Mouse (Mus musculus) cortical plate, adult 2 months (tissue): Measurements from ENCODE around the gene Asb17. TPM values are rescaled to one million over a fixed set of nuclear protein-coding genes. Genes with fewer than 3 reads are reported as not detected.

Experiments
- H3K27ac ChIP-seq: fragments of 200-500 bp; 2 replicates; pipeline ENCODE4 v1.5.1; 2012; ENCODE audit warnings: low read length, control low read depth, inconsistent platforms; ENCODE audit not compliant: insufficient read depth
- H3K4me1 ChIP-seq: fragments of 200-500 bp; 2 replicates; pipeline ENCODE4 v1.6.1; 2011; ENCODE audit warnings: low read length; ENCODE audit not compliant: control insufficient read depth, insufficient read depth
- H3K4me3 ChIP-seq: fragments of 200-500 bp; 2 replicates; pipeline ENCODE4 v1.5.1; 2011; ENCODE audit warnings: mild to moderate bottlenecking, low read length, control low read depth; ENCODE audit not compliant: insufficient read depth
- CTCF ChIP-seq: fragments of 200-500 bp; IDR thresholded peaks from 2 replicates; pipeline ENCODE4 v1.5.1; 2011; ENCODE audit warnings: mild to moderate bottlenecking, control low read depth, low read length; ENCODE audit not compliant: insufficient read depth; ENCODE audit errors: extremely low read depth
- POLR2A ChIP-seq: fragments of 200-500 bp; IDR thresholded peaks from 2 replicates; pipeline ENCODE4 v1.6.1; 2011; ENCODE audit warnings: mild to moderate bottlenecking, low read length, control low read depth; ENCODE audit not compliant: insufficient read depth; ENCODE audit errors: extremely low read depth
- polyA plus RNA-seq: library from polyadenylated mRNA; depleted of rRNA; stranded (reverse); fragments of >200 nt; gene quantifications from 2 replicates; pipeline ENCODE4 v1.2.3, GENCODE M21; 2012

Asb17 gene
- polyA plus RNA-seq, 1 experiment: not detected

- H3K27ac ChIP-seq: no peak overlapping the region
- no peak overlapping the region for H3K4me3 ChIP-seq
- H3K4me1 ChIP-seq: no peaks in the 10 kb centered on the region
- no peak for TF ChIP-seq POLR2A
- TF ChIP-seq CTCF: peak; percentile 52
These were observed 12.8 kb upstream of the Asb17 start for GRCm38 (mm10) chr3:153831014-153831872.

DNA sequence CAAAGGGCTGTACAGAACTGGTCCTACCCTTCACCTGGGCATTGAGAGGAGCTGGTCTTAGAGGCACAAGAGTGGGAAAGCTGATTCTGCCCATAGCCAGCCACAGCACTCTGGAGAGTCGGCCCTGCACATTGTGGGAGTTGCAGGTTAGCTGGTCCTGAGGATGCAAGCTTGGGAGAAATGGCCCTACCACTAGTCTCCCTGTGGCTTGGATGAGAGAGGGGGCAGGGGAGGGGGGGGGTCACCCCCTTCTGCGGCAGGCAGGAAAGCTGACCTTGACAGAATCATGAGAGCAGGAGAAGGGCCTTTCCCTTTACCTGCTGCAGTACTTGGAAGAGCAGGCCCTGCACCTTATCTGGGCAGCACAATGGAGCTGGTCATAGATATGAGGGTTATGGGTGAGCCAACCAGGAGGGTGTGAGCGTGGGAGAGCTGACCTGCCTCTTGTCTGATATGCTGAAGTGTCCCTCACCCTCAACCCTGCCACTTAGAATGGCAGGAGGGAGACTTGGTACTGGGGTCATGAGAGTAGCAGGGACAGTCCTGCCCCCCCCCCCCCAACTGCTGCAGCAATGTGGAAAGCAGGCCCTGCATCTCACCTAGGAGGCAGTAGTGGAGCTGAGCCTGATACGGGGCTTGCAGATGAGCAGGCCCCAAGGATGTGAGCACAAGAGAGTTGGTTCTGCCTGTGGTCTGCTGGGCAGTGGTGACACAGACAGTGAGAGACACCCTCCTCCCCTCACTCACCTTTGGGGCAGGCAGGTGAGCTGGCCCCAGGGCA is 11.9 kb upstream of the Asb17 start:
- no peak overlapping the region for H3K4me3 ChIP-seq
- TF ChIP-seq POLR2A (no peak), CTCF (no peak)
- no peak overlapping the region for H3K27ac ChIP-seq
- no peaks in the 10 kb centered on the region for H3K4me1 ChIP-seq

GRCm38 (mm10) chr3:153832654-153832945 is 11.4 kb upstream of the Asb17 start:
- no peaks in the 10 kb centered on the region for H3K4me1 ChIP-seq
- TF ChIP-seq POLR2A (no peak), CTCF (no peak)
- no peak overlapping the region for H3K4me3 ChIP-seq
- H3K27ac ChIP-seq: no peak overlapping the region

DNA sequence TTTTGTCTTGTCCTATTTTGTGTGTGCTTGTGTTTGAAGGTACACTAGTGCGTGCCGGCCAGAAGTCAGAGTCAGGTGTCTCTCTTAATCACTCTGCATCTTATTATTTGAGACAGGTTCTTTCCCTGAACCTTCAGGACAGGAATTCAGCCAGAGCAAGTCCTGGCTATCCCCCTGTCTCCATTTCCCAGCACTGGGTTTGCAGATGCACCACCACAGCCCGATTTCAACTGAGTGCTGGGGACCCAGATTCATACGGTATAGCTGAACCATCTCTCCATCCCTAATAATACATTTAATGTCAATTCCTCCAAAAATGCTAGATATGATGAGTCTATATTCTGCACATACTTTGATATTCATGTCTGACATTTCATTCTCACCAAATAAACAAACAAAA is 9.9 kb upstream of the Asb17 start:
- TF ChIP-seq POLR2A: no peak
- TF ChIP-seq CTCF: no peak
- Histone ChIP-seq H3K27ac (no peak overlapping the region), H3K4me1 (no peaks in the 10 kb centered on the region), H3K4me3 (no peak overlapping the region)

DNA sequence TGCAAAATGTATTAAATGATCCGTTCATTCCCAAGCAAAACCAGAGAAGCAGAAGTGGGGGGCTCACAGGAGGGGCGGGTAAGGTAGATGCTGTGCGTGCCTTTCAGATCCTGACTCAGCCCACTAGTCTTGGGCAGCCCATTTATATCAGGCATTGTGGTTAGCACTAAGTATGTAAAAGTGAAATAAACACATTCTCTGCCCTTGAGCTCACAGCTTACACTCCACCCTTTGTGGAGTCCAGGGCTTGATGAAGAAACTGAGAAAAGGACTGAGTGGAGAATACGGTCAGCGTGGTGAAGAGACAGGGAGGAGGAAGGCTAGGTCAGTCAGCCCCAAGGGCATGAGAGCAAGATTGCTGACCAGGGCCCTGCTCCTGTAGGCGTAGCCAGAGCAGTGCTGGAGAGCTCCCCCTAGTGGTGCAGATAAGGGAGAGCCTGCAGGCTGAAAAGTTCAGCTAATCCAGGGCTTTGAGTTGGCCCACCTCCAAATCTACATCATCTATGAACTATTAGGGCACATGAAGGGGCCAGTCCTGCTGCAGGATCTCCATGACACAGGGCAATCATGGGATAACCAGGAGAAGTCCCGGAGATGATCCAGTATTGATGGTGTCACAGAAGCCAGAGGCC is 8.4 kb upstream of the Asb17 start:
- no peak overlapping the region for H3K4me3 ChIP-seq
- no peak overlapping the region for H3K27ac ChIP-seq
- TF ChIP-seq CTCF (peak; percentile 61), POLR2A (no peak)
- no peaks in the 10 kb centered on the region for H3K4me1 ChIP-seq

DNA sequence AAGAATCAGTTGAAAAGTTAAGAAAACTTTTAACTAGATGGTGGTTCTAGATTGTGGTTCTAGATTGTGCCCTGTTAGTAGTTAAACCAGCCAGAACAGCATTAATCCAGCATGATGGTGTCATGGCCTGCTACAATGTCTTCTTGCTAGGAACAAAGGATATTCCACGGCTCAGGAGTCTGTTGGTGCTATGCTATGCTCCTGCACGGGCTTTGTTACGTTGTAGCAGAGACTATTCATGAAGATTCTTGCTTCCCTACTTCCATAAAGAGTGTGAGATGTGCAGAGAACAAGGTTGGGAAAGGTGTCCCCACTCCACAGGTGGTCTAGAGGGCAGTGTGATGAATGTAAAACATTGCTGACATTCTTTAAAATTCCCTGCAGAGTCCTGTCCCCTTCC is 7.7 kb upstream of the Asb17 start:
- no peak overlapping the region for H3K4me3 ChIP-seq
- TF ChIP-seq POLR2A (no peak), CTCF (no peak)
- no peaks in the 10 kb centered on the region for H3K4me1 ChIP-seq
- H3K27ac ChIP-seq: no peak overlapping the region

GRCm38 (mm10) chr3:153837593-153837992 is 6.4 kb upstream of the Asb17 start:
- Histone ChIP-seq H3K27ac (no peak overlapping the region), H3K4me3 (no peak overlapping the region), H3K4me1 (no peaks in the 10 kb centered on the region)
- TF ChIP-seq CTCF: no peak
- TF ChIP-seq POLR2A: no peak

DNA sequence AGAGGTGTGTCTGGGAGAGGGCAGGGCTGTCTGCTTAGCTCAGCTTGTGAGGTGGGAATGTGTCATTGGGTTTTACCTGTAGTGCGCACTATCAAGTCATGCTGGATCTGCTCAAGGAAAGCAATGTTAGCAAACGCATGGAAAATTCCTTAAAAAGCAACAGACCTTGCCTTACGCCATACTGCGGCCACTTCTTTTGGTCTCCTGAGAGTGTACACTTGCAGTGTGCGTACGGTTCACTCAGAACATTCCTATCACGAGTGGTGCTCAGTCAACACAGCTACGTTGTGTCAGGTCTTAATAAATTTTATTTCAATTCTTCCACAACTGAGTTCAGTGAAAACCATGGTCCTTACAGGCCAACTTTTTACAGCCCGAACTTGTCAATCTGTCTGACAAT is 748 bp downstream of the Asb17 start:
- no peak overlapping the region for H3K4me3 ChIP-seq
- no peaks in the 10 kb centered on the region for H3K4me1 ChIP-seq
- no peak for TF ChIP-seq CTCF
- H3K27ac ChIP-seq: no peak overlapping the region

GRCm38 (mm10) chr3:153845500-153845899 is 1.5 kb downstream of the Asb17 start:
- TF ChIP-seq CTCF (no peak), POLR2A (no peak)
- Histone ChIP-seq H3K27ac (no peak overlapping the region), H3K4me1 (no peaks in the 10 kb centered on the region), H3K4me3 (no peak overlapping the region)
